Mouse (Mus musculus) erythroblast, adult 5-6 weeks (primary cell): ENCODE measurements around the gene Cyp4x1. TPM values are rescaled to one million over a fixed set of nuclear protein-coding genes. Genes with fewer than 3 reads are reported as not detected.

Source experiments
- ATAC-seq: replicated peaks from 2 replicates; pipeline ENCODE4 v1.8.0; 2016; ENCODE audit warnings: moderate number of reproducible peaks, mild to moderate bottlenecking, moderate TSS enrichment, inconsistent platforms; ENCODE audit not compliant: poor library complexity, low FRiP score, severe bottlenecking
- total RNA-seq, 2 experiments: library from RNA; stranded (forward) in 1 of 2; stranded (reverse) in 1 of 2; fragments of 150-400 nt in 1 of 2; fragments of 200-764, 138-1000 nt in 1 of 2; gene quantifications; 2 replicates each; pipeline versions ENCODE4 v1.2.3 to v1.2.4; 2015 to 2017; ENCODE audit warnings: low replicate concordance in 2 of 2

The Cyp4x1 gene
- total RNA-seq, 2 experiments from 2014 or later = not detected

DNA sequence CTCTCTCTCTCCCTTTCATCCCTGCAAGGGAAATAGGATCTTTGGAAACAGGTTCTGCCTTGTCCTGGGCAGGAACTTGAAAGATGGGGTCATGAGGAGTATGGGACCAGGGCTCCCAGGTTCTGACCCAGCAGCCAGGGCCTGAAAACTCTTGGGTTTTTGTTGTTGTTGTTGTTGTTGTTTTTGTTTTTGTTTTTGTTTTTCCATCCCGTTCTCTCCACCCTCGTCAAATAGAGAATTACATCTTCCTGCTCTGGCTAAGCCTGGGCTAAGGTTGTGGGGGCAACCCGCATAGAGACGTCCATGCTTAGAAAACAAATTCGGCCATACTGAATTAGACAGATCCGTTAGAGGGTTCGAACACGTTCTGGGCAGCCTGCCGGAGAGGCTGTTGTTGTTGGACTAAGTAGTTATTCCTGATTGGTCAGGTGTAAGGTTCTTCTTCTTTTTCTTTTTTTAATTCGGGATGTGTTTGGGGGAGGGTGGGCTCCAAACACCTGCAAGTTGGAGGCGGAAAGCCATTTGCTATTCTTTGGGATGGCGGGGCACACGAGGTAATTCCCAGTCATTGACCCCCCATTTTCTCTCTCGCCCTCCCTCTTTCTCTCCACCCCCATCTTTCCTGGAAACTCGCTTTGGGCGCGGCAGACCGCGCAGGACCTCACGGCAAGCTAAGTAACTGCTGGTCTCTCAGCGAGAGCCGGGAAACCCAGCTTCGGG lies 75.0 kb downstream of the Cyp4x1 start:
- peak; percentile 23; the same call in 1 of the 2 replicates for ATAC-seq

DNA sequence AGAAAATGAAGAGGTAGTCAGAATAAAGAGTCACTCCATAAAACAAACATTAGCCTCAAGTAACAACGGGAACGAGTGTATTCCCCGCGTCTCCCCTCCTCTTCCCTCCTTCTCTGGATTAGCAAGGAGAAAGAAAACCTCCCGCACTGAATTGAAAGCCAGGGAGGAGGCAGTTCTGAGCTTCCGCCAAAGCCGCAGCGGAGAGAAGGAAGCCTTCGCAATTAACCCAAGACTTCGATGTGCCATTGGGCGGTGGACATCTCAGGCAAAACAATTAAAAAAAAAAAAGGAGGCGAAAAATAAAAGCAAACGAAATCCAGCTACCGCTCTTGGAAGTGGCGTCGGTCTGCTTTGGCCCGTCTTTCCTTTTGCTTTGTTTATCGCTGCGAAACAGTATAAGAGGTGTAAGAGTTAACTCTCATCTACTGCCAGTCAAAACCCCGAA lies 75.7 kb downstream of the Cyp4x1 start:
- ATAC-seq = no peak

- no peak for ATAC-seq
Measured at GRCm38 (mm10) chr4:115057674-115058316, 76.3 kb downstream of the Cyp4x1 start.

- peak; percentile 40 for ATAC-seq
Measured at GRCm38 (mm10) chr4:115056921-115057673, 77.0 kb downstream of the Cyp4x1 start.

DNA sequence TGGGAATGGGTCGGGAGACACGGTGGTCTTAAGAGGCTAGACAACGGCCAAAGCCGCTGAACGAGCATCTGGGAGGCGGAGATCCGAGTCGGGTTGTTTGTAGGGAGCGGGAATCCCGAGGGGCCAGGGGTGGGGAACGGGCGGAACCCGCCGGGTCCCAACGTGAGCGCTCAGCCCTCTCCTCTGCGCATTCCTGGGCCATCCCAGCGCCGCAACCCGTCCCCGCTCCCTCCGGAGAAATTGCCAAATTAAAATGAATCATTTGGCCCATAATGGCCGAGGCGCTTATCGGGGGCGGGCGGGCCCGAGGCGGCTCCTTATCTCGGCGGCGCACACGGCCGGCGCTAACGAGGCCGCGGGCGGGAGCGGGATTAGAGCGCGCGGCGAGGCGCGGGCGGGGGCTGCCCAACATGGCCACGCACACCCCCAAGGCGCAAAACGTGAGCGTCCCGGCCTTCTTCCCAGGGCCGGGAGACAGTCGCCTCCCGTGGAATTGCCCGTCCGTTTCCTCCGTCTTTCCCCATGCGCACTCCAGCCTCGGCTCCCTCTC lies 77.6 kb downstream of the Cyp4x1 start, which contains the start of gene Tal1:
TSS of gene Tal1 (plus strand) at position 56 of the 550 bp plus-strand sequence.
- ATAC-seq = peak; percentile 47

Other genes starting within 250 kb of the Cyp4x1 start
- gene Foxd2, start 225.4 kb downstream of the Cyp4x1 start, total RNA-seq (2015; ENCODE audit: low replicate concordance) = not detected in 2 replicates
- 0.28 TPM in 1 of 2 replicates, not detected in the other for gene Foxd2, start 225.4 kb downstream of the Cyp4x1 start, total RNA-seq (2017; ENCODE audit: low replicate concordance)
- not detected in 2 replicates for gene Foxe3, start 208.3 kb downstream of the Cyp4x1 start, total RNA-seq (2015; ENCODE audit: low replicate concordance)
- gene Foxe3, start 208.3 kb downstream of the Cyp4x1 start, total RNA-seq (2017; ENCODE audit: low replicate concordance) = not detected in 2 replicates
- gene Cmpk1, start 147.0 kb downstream of the Cyp4x1 start, total RNA-seq (2015; ENCODE audit: low replicate concordance) = 20.9 and 31.3 TPM in 2 replicates
- 19.4 and 29.1 TPM in 2 replicates for gene Cmpk1, start 147.0 kb downstream of the Cyp4x1 start, total RNA-seq (2017; ENCODE audit: low replicate concordance)
- 9.4 and 17.6 TPM in 2 replicates for gene Stil, start 134.1 kb downstream of the Cyp4x1 start, total RNA-seq (2015; ENCODE audit: low replicate concordance)
- gene Stil, start 134.1 kb downstream of the Cyp4x1 start, total RNA-seq (2017; ENCODE audit: low replicate concordance) = 20.1 and 22.8 TPM in 2 replicates
- 75.1 and 94.0 TPM in 2 replicates for gene Tal1, start 77.9 kb downstream of the Cyp4x1 start, total RNA-seq (2015; ENCODE audit: low replicate concordance)
- 92.9 and 102 TPM in 2 replicates for gene Tal1, start 77.9 kb downstream of the Cyp4x1 start, total RNA-seq (2017; ENCODE audit: low replicate concordance)
- gene Pdzk1ip1, start 45.6 kb downstream of the Cyp4x1 start, total RNA-seq (2015; ENCODE audit: low replicate concordance) = 377 and 402 TPM in 2 replicates
- 332 and 366 TPM in 2 replicates for gene Pdzk1ip1, start 45.6 kb downstream of the Cyp4x1 start, total RNA-seq (2017; ENCODE audit: low replicate concordance)
- gene Cyp4a29, start 107.8 kb upstream of the Cyp4x1 start, total RNA-seq (2015; ENCODE audit: low replicate concordance) = not detected in 2 replicates
- gene Cyp4a29, start 107.8 kb upstream of the Cyp4x1 start, total RNA-seq (2017; ENCODE audit: low replicate concordance) = not detected in 2 replicates
- not detected in 2 replicates for gene Cyp4a12a, start 164.8 kb upstream of the Cyp4x1 start, total RNA-seq (2015; ENCODE audit: low replicate concordance)
- not detected in 2 replicates for gene Cyp4a12a, start 164.8 kb upstream of the Cyp4x1 start, total RNA-seq (2017; ENCODE audit: low replicate concordance)